Mouse (Mus musculus) lung, postnatal 0 days (tissue): ENCODE data around the gene Hoxa4.

ENCODE experiments used
- CTCF ChIP-seq: IDR thresholded peaks from 2 replicates; pipeline ENCODE4 v1.5.1; 2016; ENCODE audit warnings: antibody characterized with exemption, mild to moderate bottlenecking
- EP300 ChIP-seq: IDR thresholded peaks from 2 replicates; pipeline ENCODE4 v1.6.1; 2016; ENCODE audit warnings: antibody characterized with exemption, mild to moderate bottlenecking, control low read depth

DNA sequence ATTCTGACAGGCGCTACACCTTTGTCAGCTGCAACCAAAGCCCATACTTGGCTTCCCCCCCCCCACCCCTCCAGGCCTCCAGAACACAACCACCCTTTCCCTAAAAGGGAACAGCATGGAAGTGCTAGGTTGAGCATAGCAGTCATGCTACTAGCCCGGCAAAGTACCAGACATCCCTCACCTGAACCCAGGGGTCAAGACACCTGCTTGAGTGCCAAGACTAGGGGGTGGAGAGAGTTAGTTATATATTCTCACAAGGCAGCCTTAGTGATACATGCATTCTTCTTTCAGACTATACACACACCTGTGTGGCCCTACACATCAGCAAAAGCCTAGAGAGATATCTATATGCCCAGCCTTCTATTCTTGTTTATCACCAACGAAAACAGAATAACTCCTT lies 5.7 kb downstream of the Hoxa4 start:
- TF ChIP-seq CTCF (no peak), EP300 (no peak)
